Mouse (Mus musculus) left cerebral cortex, postnatal 36 days (tissue): ENCODE data around the gene Eml1. TPM values are rescaled to one million over a fixed set of nuclear protein-coding genes. Genes with fewer than 3 reads are reported as not detected.

Experiments
- DNase-seq, 2 experiments: peaks; one replicate each; pipeline ENCODE4 v3.0.0; 2021 to 2022; ENCODE audit warnings: low spot score in 2 of 2, mixed read lengths in 1 of 2
- intact Hi-C: fragments of 180-260 bp; cut with DNase I; formaldehyde crosslinking; loops from one replicate; pipeline ENCODE4 v1.15.1; 2025
- total RNA-seq, 2 experiments: library from RNA; stranded (reverse); gene quantifications; 2 replicates each; pipeline ENCODE4 v1.2.3; 2021

Eml1 gene
- total RNA-seq, 2 experiments from 2014 or later, result 59.3 to 64.2 TPM

GRCm38 (mm10) chr12:108510571-108510970, 139.8 kb downstream of the Eml1 start:
- intact Hi-C loops, result loop anchor here (10.0 kb wide), 1 partner anchor 306 kb away; no protein-coding TSS in a partner anchor
- no peak for DNase-seq

GRCm38 (mm10) chr12:108511009-108511408, 140.3 kb downstream of the Eml1 start:
- intact Hi-C loops, result loop anchor here (10.0 kb wide), 1 partner anchor 306 kb away; no protein-coding TSS in a partner anchor
- DNase-seq, result no peak

GRCm38 (mm10) chr12:108515464-108515863, 144.7 kb downstream of the Eml1 start:
- no peak for DNase-seq
- intact Hi-C loops, result loop anchor here (10.0 kb wide), 1 partner anchor 311 kb away; no protein-coding TSS in a partner anchor

- no peak for DNase-seq
- intact Hi-C loops, result loop anchor here (10.0 kb wide), 1 partner anchor 315 kb away; no protein-coding TSS in a partner anchor
Observed at GRCm38 (mm10) chr12:108519374-108519773, 148.6 kb downstream of the Eml1 start.

- intact Hi-C loops, result no loop called here
- peak in 1 of 2 experiments; percentile 63 for DNase-seq
Observed at GRCm38 (mm10) chr12:108529214-108529613, 158.5 kb downstream of the Eml1 start.

GRCm38 (mm10) chr12:108534484-108534883, 163.7 kb downstream of the Eml1 start:
- intact Hi-C loops, result no loop called here
- no peak for DNase-seq

GRCm38 (mm10) chr12:108536461-108536860, 165.7 kb downstream of the Eml1 start:
- intact Hi-C loops, result no loop called here
- no peak for DNase-seq

GRCm38 (mm10) chr12:108541088-108541487, 170.3 kb downstream of the Eml1 start:
- intact Hi-C loops, result no loop called here
- peak; percentile 50 to 55 for DNase-seq

- no peak for DNase-seq
- intact Hi-C loops, result no loop called here
Observed at GRCm38 (mm10) chr12:108546508-108547153, 175.9 kb downstream of the Eml1 start.

- no peak for DNase-seq
- intact Hi-C loops, result no loop called here
Observed at GRCm38 (mm10) chr12:108547251-108547875, 176.6 kb downstream of the Eml1 start.

GRCm38 (mm10) chr12:108551731-108552130, 181.0 kb downstream of the Eml1 start:
- intact Hi-C loops, result loop anchor here (10.0 kb wide), 1 partner anchor 53 kb away; no protein-coding TSS in a partner anchor
- DNase-seq, result no peak

GRCm38 (mm10) chr12:108553079-108553478, 182.3 kb downstream of the Eml1 start:
- intact Hi-C loops, result loop anchor here (10.0 kb wide), 1 partner anchor 52 kb away; no protein-coding TSS in a partner anchor
- no peak for DNase-seq

- peak; percentile 78 for DNase-seq
- intact Hi-C loops, result loop anchor here (10.0 kb wide), 1 partner anchor 51 kb away; no protein-coding TSS in a partner anchor
Observed at GRCm38 (mm10) chr12:108554120-108554841, 183.5 kb downstream of the Eml1 start, which contains the start of gene Evl. Gene Evl (plus strand): TSS chr12:108554720.

- peak; percentile 60 to 73 for DNase-seq
- intact Hi-C loops, result loop anchor here (5.0 to 10.0 kb wide), 2 partner anchors 50 to 202 kb away; no protein-coding TSS in a partner anchor
Observed at GRCm38 (mm10) chr12:108554861-108555556, 184.3 kb downstream of the Eml1 start.

GRCm38 (mm10) chr12:108558194-108558593, 187.4 kb downstream of the Eml1 start:
- intact Hi-C loops, result loop anchor here (5.0 to 10.0 kb wide), 2 partner anchors 47 to 199 kb away; no protein-coding TSS in a partner anchor
- DNase-seq, result no peak

- intact Hi-C loops, result no loop called here
Observed at GRCm38 (mm10) chr12:108563238-108563637, 192.5 kb downstream of the Eml1 start.

GRCm38 (mm10) chr12:108564910-108565506, 194.3 kb downstream of the Eml1 start:
- DNase-seq, result no peak
- intact Hi-C loops, result loop anchor here (5.0 kb wide), 1 partner anchor 102 kb away; no protein-coding TSS in a partner anchor

More at GRCm38 (mm10) chr12:108563238-108563637, 192.5 kb downstream of the Eml1 start:
- DNase-seq, result no peak

GRCm38 (mm10) chr12:108579156-108579871, 208.6 kb downstream of the Eml1 start:
- intact Hi-C loops, result no loop called here
- DNase-seq, result peak; percentile 51 to 76
